Mouse (Mus musculus): ENCODE results near the gene Tenm3.

GRCm38 (mm10) chr8:48774837-48775236 is 68.9 kb downstream of the Tenm3 start:
- TF ChIP-seq CTCF (IDR thresholded peaks at IDR 0.05; ENCODE audit: low read depth) (no peak), EP300 (IDR thresholded peaks at IDR 0.05; ENCODE audit: low read depth) (no peak)
